Mouse (Mus musculus) G1E (cell line): ENCODE results near the gene Rbck1. TPM values are rescaled to one million over a fixed set of nuclear protein-coding genes. Genes with fewer than 3 reads are reported as not detected.

Experiments
- ATAC-seq: 2 replicates; pipeline ENCODE4 v1.8.0; 2016; ENCODE audit warnings: mild to moderate bottlenecking; ENCODE audit not compliant: insufficient number of reproducible peaks, poor library complexity, low FRiP score, severe bottlenecking; ENCODE audit errors: extremely low read depth
- DNase-seq: peaks from one replicate; pipeline ENCODE4 v3.0.0; 2012; ENCODE audit warnings: low spot score
- H3K27me3 ChIP-seq: 2 replicates; pipeline ENCODE4 v1.6.1; 2012; ENCODE audit warnings: mild to moderate bottlenecking, low read length, inconsistent platforms; ENCODE audit not compliant: insufficient read depth
- H3K36me3 ChIP-seq: replicated peaks from 2 replicates; pipeline ENCODE3; 2012; ENCODE audit warnings: mild to moderate bottlenecking, inconsistent platforms
- H3K4me1 ChIP-seq: 2 replicates; pipeline ENCODE4 v1.6.1; 2012; ENCODE audit warnings: low read depth, low read length, inconsistent platforms, mixed read lengths; ENCODE audit not compliant: insufficient read depth
- H3K4me3 ChIP-seq: 2 replicates; pipeline ENCODE4 v1.5.1; 2012; ENCODE audit warnings: low read depth, mild to moderate bottlenecking, inconsistent platforms, low read length, moderate library complexity, mixed read lengths
- H3K9me3 ChIP-seq: replicated peaks from 2 replicates; pipeline ENCODE4 v1.6.1; 2012; ENCODE audit warnings: inconsistent platforms
- CTCF ChIP-seq: IDR thresholded peaks from 2 replicates; pipeline ENCODE4 v1.5.1; 2012; ENCODE audit warnings: low read depth, low read length, inconsistent platforms, mixed read lengths
- GATA1 ChIP-seq: IDR thresholded peaks from 2 replicates; pipeline ENCODE4 v1.6.1; 2012; ENCODE audit warnings: borderline replicate concordance, low read length, inconsistent platforms, mixed read lengths
- GATA2 ChIP-seq: IDR thresholded peaks from 2 replicates; pipeline ENCODE4 v1.6.1; 2012; ENCODE audit warnings: low read depth, low read length, inconsistent platforms, borderline replicate concordance
- POLR2AphosphoS5 ChIP-seq: IDR thresholded peaks from 2 replicates; pipeline ENCODE4 v1.6.1; 2012; ENCODE audit warnings: low read depth, low read length, inconsistent platforms; ENCODE audit not compliant: insufficient replicate concordance
- TAL1 ChIP-seq: conservative IDR thresholded peaks from 2 replicates; pipeline ENCODE4 v1.6.1; 2012; ENCODE audit warnings: low read depth, low read length, inconsistent platforms, mixed read lengths
- polyA plus RNA-seq: library from polyadenylated mRNA; stranded (reverse); fragments of >175 nt; gene quantifications from 2 replicates; pipeline ENCODE4 v1.2.3, GENCODE M21; 2012
- total RNA-seq, 2 experiments: library from RNA; stranded (forward) in 1 of 2; stranded (reverse) in 1 of 2; fragments of 200-1000 nt in 1 of 2; fragments of >200 nt in 1 of 2; fragmentation: Nextera tagmentation in 1 of 2; gene quantifications; 2 replicates each; pipeline ENCODE4 v1.2.3; 2014 to 2017

The Rbck1 gene
- total RNA-seq (2014; fragmentation: Nextera tagmentation) (123 and 156 TPM in 2 replicates), total RNA-seq (2017) (59.9 and 71.3 TPM in 2 replicates), polyA plus RNA-seq (232 and 262 TPM in 2 replicates)

DNA sequence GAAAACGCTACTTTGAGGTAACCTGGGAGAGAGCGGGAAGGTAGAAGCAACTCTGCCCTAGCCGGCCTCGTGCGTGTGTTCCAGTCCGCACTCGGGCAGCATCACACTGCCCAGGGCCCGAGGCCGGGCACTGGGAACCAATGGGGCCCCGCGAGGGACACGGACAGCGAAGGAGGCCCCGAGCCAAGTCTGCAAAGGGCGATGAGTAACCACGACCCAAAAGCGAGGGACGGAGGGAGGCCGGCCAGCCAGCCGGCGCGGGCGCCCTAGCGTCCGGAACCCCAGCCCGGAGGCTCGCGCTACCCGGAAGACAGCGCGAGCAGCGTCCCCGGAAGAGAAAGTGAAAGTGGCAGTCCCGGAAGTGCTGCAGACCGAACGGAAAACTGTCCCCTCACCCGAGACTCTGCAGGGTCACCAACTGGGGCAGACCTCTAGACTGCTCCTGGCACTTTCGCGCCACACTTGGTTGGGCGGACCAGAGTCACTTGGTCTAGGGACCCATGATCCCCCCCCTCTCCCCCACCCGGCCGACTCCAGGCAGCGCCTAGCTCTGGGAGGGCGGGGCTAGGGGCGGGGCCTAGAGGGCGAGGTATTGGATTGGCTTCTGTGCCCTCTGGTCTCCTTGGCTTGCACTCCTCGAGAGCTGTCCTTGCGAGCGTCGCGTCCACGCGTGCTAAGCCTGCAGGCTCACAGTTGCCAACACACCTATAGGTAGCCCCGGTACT is at the start of gene Rbck1:
TSS of gene Rbck1 (minus strand) at position 553 of the 725 bp plus-strand sequence.
- no peaks in the 10 kb centered on the region for H3K9me3 ChIP-seq
- H3K4me3 ChIP-seq, result peak within 1 kb of the TSS; percentile 91
- peaks cover 70% of the 10 kb centered on the region for H3K4me1 ChIP-seq
- no peaks in the 10 kb centered on the region for H3K27me3 ChIP-seq
- TF ChIP-seq TAL1 (no peak), GATA1 (no peak), POLR2AphosphoS5 (no peak), GATA2 (no peak), CTCF (no peak)
- ATAC-seq, result peak; percentile 84
- peak; percentile 94 for DNase-seq
- peaks cover 51% of the 10 kb centered on the region for H3K36me3 ChIP-seq

DNA sequence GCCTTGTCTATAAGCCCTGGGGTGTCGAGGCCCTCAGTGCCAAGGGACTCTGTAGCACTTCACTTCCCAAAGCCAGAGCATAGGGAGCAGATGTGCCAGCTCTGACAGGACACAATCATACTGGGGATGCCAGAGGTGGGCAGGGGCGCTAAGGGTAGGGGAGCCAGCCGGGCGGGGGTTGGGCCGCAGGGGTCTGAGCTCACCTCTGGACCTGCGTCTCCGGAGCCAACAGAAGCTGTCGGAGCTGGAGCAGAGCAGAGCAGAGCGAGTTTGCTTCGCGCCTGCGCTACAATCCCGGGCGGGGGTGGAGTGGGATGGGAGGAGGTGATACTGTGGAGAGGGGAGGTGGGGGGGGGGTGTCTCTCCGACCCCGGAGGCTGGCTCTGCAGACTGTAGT is 43.9 kb upstream of the Rbck1 start, which contains the start of gene Nrsn2:
TSS of gene Nrsn2 (minus strand) at position 294 of the 397 bp plus-strand sequence.
- ATAC-seq, result no peak
- H3K4me1 ChIP-seq, result peaks cover 13% of the 10 kb centered on the region
- no peak within 1 kb of the TSS for H3K4me3 ChIP-seq
- H3K27me3 ChIP-seq, result peaks cover 45% of the 10 kb centered on the region
- TF ChIP-seq GATA1 (no peak), CTCF (no peak), TAL1 (no peak), POLR2AphosphoS5 (no peak), GATA2 (no peak)
- DNase-seq, result no peak
- no peaks in the 10 kb centered on the region for H3K9me3 ChIP-seq
- no peaks in the 10 kb centered on the region for H3K36me3 ChIP-seq

DNA sequence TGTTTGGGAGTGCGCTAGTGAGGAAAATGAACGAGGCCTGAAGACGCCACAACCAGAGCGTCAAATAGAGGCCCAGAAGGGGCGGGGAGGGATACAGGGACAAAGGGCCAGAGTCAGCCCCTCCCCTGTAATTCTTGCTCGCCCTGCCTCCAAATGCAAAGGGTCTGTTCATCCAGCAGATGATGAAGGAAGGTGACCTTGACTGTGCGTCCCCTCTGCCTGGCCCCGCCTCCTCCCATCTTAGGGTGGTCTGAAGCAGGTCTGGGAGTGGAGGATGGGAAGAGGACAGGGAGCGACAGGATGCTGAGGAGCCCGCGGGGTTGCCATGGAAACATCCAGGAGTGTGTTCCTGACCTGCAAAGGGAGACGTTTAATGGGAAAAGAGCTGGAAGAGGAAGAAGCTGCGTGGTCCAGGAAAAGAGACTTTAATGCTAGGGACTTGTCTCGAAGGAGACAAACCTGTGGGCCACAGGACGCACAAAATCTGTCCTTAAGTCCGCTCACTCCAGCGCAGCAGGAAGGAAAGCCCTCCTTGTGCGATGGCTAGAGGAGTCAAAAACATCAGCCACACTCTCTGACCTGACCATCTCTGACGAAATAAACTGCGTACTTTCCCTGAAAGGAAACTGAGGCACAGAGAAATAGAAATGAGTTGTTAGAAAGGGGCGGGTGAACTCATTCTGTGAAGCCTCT is 43.3 kb upstream of the Rbck1 start:
- no peaks in the 10 kb centered on the region for H3K36me3 ChIP-seq
- no peaks in the 10 kb centered on the region for H3K9me3 ChIP-seq
- H3K4me3 ChIP-seq, result no peak overlapping the region
- H3K27me3 ChIP-seq, result peaks cover 45% of the 10 kb centered on the region
- TF ChIP-seq GATA1, result no peak
- TF ChIP-seq GATA2, result no peak
- TF ChIP-seq CTCF, result no peak
- no peak for TF ChIP-seq POLR2AphosphoS5
- no peak for TF ChIP-seq TAL1
- H3K4me1 ChIP-seq, result peaks cover 13% of the 10 kb centered on the region
- no peak for DNase-seq
- no peak for ATAC-seq

DNA sequence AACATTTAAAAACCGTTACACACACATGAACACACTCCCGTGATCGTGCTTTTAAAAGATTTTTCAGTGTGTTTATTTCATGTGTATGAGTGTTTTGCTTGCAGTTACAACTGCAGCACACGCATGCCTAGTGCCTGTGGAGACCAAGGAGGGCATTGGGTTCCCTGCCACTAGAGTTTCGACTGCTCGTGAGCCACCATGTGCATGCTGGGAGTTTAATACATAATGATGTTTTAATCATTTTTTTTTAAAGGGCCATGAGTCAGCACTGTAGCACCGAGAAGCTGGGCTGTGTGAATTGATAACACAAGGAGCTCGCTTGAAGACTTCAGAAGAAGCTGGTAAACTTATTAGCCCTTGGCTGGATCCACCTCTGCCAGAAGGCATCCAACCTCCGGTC is 41.1 kb upstream of the Rbck1 start:
- peaks cover 17% of the 10 kb centered on the region for H3K4me1 ChIP-seq
- H3K9me3 ChIP-seq, result no peaks in the 10 kb centered on the region
- DNase-seq (no peak), ATAC-seq (no peak)
- H3K36me3 ChIP-seq, result no peaks in the 10 kb centered on the region
- TF ChIP-seq GATA1 (no peak), POLR2AphosphoS5 (no peak), TAL1 (no peak), CTCF (no peak), GATA2 (no peak)
- H3K27me3 ChIP-seq, result peaks cover 49% of the 10 kb centered on the region
- H3K4me3 ChIP-seq, result no peak overlapping the region

DNA sequence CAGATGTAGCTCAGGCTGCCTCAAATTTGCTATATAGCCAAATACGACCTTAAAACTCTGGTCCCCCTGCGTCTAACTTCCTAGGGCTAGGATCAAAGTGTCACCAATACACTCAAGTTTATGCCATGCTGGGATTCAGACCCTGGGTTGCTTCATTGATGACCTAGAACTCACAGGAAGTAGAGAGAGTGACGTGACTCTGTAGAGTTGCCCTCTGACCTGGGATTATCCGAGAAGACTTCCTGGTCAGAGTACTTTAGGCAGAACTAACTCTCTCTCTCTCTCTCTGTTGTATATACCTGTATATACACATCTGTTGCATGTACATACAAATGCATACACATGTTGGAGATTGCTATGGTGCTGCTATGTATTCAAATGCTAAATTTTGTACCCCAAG is 40.2 kb upstream of the Rbck1 start:
- no peak for ATAC-seq
- Histone ChIP-seq H3K27me3 (peaks cover 52% of the 10 kb centered on the region), H3K36me3 (no peaks in the 10 kb centered on the region), H3K4me3 (no peak overlapping the region), H3K4me1 (peaks cover 20% of the 10 kb centered on the region), H3K9me3 (no peaks in the 10 kb centered on the region)
- TF ChIP-seq POLR2AphosphoS5 (no peak), TAL1 (no peak), GATA1 (no peak), GATA2 (no peak), CTCF (no peak)
- DNase-seq, result no peak

DNA sequence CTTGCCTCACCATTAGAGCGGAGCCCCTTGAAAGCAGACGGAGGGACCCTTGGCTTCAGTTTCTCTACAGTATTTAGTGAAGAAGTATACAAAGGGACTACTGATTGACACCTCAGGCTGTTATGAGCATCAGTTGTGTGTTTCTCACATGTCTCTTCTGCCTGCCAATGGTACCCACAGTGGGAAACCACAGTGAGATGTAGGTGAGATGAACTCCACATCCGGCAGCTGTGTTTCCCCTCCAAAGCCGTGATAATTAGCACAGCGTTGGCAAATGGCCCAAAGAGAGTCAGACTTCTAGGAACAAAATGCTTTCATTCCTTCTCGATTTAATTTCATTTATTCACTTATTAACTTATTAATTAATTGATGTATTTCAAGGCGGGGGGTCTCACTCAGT is 39.7 kb upstream of the Rbck1 start:
- no peaks in the 10 kb centered on the region for H3K36me3 ChIP-seq
- H3K4me3 ChIP-seq, result no peak overlapping the region
- DNase-seq (no peak), ATAC-seq (no peak)
- H3K9me3 ChIP-seq, result no peaks in the 10 kb centered on the region
- H3K4me1 ChIP-seq, result peaks cover 22% of the 10 kb centered on the region
- H3K27me3 ChIP-seq, result peaks cover 57% of the 10 kb centered on the region
- TF ChIP-seq GATA1, result no peak
- TF ChIP-seq TAL1, result no peak
- no peak for TF ChIP-seq POLR2AphosphoS5
- no peak for TF ChIP-seq CTCF
- TF ChIP-seq GATA2, result no peak
